Mouse (Mus musculus) inflammation-experienced regulatory T-cells, adult 6 months (primary cell): ENCODE measurements around the gene Vmn1r219. TPM values are rescaled to one million over a fixed set of nuclear protein-coding genes. Genes with fewer than 3 reads are reported as not detected.
"Not testable (repeated sequence)": the region's sequence is repeated elsewhere in the genome, so short reads cannot be mapped to it uniquely, and the experiment has no call there.

Source experiments
- ATAC-seq: one replicate; pipeline ENCODE4 v1.8.0; 2017
- polyA plus RNA-seq, 3 experiments: library from polyadenylated mRNA; unstranded; fragments of 100-300 nt; shearing (Covaris generic); gene quantifications; one replicate each; pipeline ENCODE4 v1.2.1; 2017

The Vmn1r219 gene
- not detected for polyA plus RNA-seq

- ATAC-seq, result no peak
Measured at GRCm38 (mm10) chr13:23159012-23159411, at the start of gene Vmn1r219. Vmn1r219 (plus strand) TSS chr13:23159312.

- ATAC-seq, result not testable (repeated sequence)
Measured at GRCm38 (mm10) chr13:23118126-23118525, 41.0 kb upstream of the Vmn1r219 start, which contains the start of gene Vmn1r217. Vmn1r217 (minus strand) TSS chr13:23118226.

DNA sequence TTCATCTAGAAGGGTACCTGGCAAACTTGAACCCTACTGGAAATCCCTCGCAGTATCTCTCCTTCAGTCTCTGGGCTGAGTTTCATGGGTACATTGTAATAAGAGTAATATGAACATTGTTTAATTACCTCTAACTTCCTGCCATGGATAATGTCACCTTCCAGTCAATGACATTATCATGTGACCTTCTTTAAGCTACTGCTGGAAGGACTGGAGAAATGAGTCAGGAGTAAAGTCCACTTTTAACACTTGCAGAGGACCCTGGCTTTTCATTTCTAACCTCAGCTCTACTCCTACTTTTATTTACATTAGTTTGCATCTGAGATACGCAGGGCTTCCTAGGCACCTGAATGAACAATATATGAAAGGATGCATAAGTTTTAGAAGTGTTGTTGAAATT is 38.5 kb upstream of the Vmn1r219 start:
- no peak for ATAC-seq

DNA sequence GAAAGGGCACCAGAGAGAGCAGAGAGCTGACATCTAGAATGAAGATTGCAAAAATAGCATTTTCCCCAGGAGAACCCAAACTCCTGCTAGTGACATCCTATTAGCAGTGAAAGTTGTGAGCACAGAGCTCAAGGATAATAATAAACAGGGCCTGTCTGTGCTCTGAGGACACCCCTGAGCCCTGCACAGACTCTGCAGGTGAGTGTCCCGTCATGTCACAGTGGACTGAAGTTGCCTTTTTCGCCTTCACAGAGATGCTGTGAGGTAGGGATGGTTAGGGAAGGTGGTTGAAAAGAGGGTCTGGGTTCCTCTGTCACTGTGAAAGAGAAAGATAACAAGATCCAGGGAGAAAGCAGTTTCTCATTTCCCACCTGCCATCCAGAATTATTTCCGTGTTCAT is 26.0 kb upstream of the Vmn1r219 start, which contains the start of gene Vmn1r218:
Gene Vmn1r218, plus strand, starts transcription at position 57 of the 400 bp plus-strand sequence.
- ATAC-seq, result no peak

- no peak for ATAC-seq
Measured at GRCm38 (mm10) chr13:23133501-23133900, 25.6 kb upstream of the Vmn1r219 start.

DNA sequence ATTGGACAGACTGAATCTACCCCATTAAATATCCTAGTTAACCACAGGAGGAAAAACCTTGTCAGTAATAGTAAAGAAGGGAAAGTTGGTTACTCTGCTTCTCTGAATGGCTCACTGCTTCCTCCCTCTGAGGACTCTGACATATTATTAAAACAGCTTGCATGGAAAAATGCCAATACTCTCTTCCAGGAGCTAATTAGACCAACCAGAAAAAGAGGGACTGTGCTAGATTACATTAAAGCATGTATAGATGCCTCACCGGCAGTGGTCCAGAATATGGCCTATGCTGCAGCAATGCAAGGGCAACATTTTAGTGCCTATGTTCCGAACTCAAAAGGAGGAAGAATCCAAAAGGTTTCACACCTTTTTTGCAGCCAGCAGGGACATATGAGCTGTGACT is 20.2 kb upstream of the Vmn1r219 start:
- no peak for ATAC-seq

DNA sequence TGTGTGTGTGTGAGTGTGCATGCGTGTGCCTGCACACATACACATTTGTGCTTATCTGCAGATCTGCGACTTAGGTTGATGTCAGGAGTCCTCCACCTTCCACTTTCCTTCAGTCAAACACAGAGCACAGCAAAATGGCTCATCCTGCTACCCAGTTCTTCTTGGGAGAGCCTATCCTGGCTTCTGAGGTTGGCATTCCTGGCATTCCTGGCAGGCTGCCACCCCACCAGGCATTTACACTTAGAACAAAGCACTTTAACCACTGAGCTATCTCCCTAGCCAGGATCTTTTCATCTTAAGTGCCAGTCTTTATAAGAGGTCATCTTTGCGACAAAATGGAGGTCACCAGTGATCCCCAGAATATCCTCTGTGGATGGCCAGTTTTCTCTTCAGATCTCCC is 1.3 kb upstream of the Vmn1r219 start:
- no peak for ATAC-seq

GRCm38 (mm10) chr13:23166471-23166870 is 7.4 kb downstream of the Vmn1r219 start:
- not testable (repeated sequence) for ATAC-seq

GRCm38 (mm10) chr13:23187875-23188274 is 28.8 kb downstream of the Vmn1r219 start, which contains the start of gene Vmn1r220:
Vmn1r220 (minus strand) TSS chr13:23187975.
- ATAC-seq, result no peak

DNA sequence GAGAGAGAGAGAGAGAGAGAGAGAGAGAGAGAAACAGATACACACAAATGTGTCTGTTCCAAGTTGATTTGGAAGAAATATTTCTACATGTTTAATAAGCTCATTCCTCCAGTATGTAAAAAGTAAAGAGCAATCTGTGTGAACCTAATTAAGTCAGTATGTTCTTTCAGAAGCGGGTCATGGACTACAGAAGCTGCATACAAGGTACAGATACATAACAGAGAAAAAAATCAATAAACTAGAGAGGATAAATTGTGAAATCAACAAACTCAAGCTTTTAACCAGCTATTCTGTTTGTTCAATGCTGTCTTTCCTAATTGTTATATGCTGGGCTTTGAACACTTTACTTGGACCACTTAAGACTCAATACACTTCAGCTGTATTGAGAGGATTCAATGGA is 44.8 kb downstream of the Vmn1r219 start:
- not testable (repeated sequence) for ATAC-seq

GRCm38 (mm10) chr13:23213827-23214226 is 54.7 kb downstream of the Vmn1r219 start, which contains the start of gene Vmn1r221:
Vmn1r221 (plus strand) TSS chr13:23214127.
- ATAC-seq, result not testable (repeated sequence)

Other genes starting within 250 kb of the Vmn1r219 start
- not detected for gene Vmn1r213, start 151.7 kb upstream of the Vmn1r219 start, polyA plus RNA-seq
- under 1 TPM in 1 of 3 experiments, not detected in 2; 0.52 TPM for gene Vmn1r214, start 128.9 kb upstream of the Vmn1r219 start, polyA plus RNA-seq
- not detected for gene Vmn1r215, start 91.3 kb upstream of the Vmn1r219 start, polyA plus RNA-seq
- gene Vmn1r217, start 41.1 kb upstream of the Vmn1r219 start, polyA plus RNA-seq, result not detected
- under 1 TPM in 2 of 3 experiments, not detected in 1; 0.04 to 0.05 TPM for gene Vmn1r218, start 26.2 kb upstream of the Vmn1r219 start, polyA plus RNA-seq
- gene Vmn1r220, start 28.7 kb downstream of the Vmn1r219 start, polyA plus RNA-seq, result not detected
- gene Vmn1r221, start 54.8 kb downstream of the Vmn1r219 start, polyA plus RNA-seq, result not detected
- gene Vmn1r222, start 76.6 kb downstream of the Vmn1r219 start, polyA plus RNA-seq, result not detected
- gene Vmn1r223, start 87.8 kb downstream of the Vmn1r219 start, polyA plus RNA-seq, result not detected
- gene Zfp322a, start 209.9 kb downstream of the Vmn1r219 start, polyA plus RNA-seq, result 10 to 100 TPM; 28.6 to 33.1 (median 30.2) TPM